Mouse (Mus musculus) stomach, postnatal 0 days (tissue): ENCODE data around the gene Wdr45. TPM values are rescaled to one million over a fixed set of nuclear protein-coding genes. Genes with fewer than 3 reads are reported as not detected.

Experiments
- ATAC-seq: fragments of 200-750 bp; cut with Nextera tagmentation; 2 replicates; pipeline ENCODE4 v1.8.0; 2017; ENCODE audit not compliant: low FRiP score, low TSS enrichment
- DNase-seq: peaks from one replicate; pipeline ENCODE4 v3.0.0-alpha.2; 2016; ENCODE audit warnings: low spot score
- H3K27ac ChIP-seq: fragments of 300-500 bp; sonication (generic); replicated peaks from 2 replicates; pipeline ENCODE4 v1.5.1; 2014; ENCODE audit warnings: mild to moderate bottlenecking, control low read depth
- H3K27me3 ChIP-seq: fragments of 300-500 bp; sonication (generic); 2 replicates; pipeline ENCODE4 v1.6.1; 2014; ENCODE audit warnings: low read length; ENCODE audit not compliant: control insufficient read depth, insufficient read depth
- H3K36me3 ChIP-seq: fragments of 300-500 bp; sonication (generic); 2 replicates; pipeline ENCODE4 v1.6.1; 2014; ENCODE audit warnings: low read length, mixed read lengths; ENCODE audit not compliant: control insufficient read depth, insufficient read depth
- H3K4me1 ChIP-seq: fragments of 300-500 bp; sonication (generic); replicated peaks from 2 replicates; pipeline ENCODE4 v1.6.1; 2014; ENCODE audit warnings: antibody characterized with exemption; ENCODE audit not compliant: control insufficient read depth, insufficient read depth
- H3K4me2 ChIP-seq: fragments of 300-500 bp; sonication (generic); replicated peaks from 2 replicates; pipeline ENCODE4 v1.6.1; 2014; ENCODE audit warnings: low read depth, mild to moderate bottlenecking, control low read depth, moderate library complexity
- H3K4me3 ChIP-seq: fragments of 300-500 bp; sonication (generic); 2 replicates; pipeline ENCODE4 v1.5.1; 2014; ENCODE audit warnings: low read depth, low read length, control low read depth
- H3K9ac ChIP-seq: fragments of 300-500 bp; sonication (generic); 2 replicates; pipeline ENCODE4 v1.6.1; 2014; ENCODE audit warnings: mild to moderate bottlenecking, low read length, control low read depth, mixed read lengths
- H3K9me3 ChIP-seq: fragments of 300-500 bp; sonication (generic); 2 replicates; pipeline ENCODE4 v1.6.1; 2016; ENCODE audit warnings: low read length; ENCODE audit not compliant: control insufficient read depth
- CTCF ChIP-seq: IDR thresholded peaks from 2 replicates; pipeline ENCODE4 v1.5.1; 2016; ENCODE audit warnings: antibody characterized with exemption, low read depth, mild to moderate bottlenecking, moderate library complexity
- EP300 ChIP-seq: optimal IDR thresholded peaks from 2 replicates; pipeline ENCODE3; 2016; ENCODE audit warnings: antibody characterized with exemption
- WGBS: fragments of 180-500 bp; shearing (Covaris S2); extraction: QIAGEN DNeasy Blood & Tissue Kit; methylation state at CpG from one replicate; pipeline ENCODE4 v1.1.7; 2014; 5-methylcytosine and 5-hydroxymethylcytosine counted together
- polyA plus RNA-seq: library from polyadenylated mRNA; unstranded; fragments of >200 nt; fragmentation: Nextera tagmentation; extraction: Ambion mirVana; gene quantifications from 2 replicates; pipeline ENCODE4 v1.2.1, GENCODE M21; 2015

The Wdr45 gene
- polyA plus RNA-seq, 1 experiment from 2014 or later: 30.3 TPM

- no peak for TF ChIP-seq EP300
- TF ChIP-seq CTCF: peak; percentile 71
- H3K36me3 ChIP-seq: no peaks in the 10 kb centered on the region
- H3K9me3 ChIP-seq: no peaks in the 10 kb centered on the region
- DNase-seq: peak; percentile 79
- no peaks in the 10 kb centered on the region for H3K4me1 ChIP-seq
- H3K9ac ChIP-seq: no peak overlapping the region
- ATAC-seq: peak; percentile 53; the same call in 1 of the 2 replicates
- 34% methylated on average over 19 of the region's 26 CpGs for WGBS
- H3K4me2 ChIP-seq: no peak overlapping the region
- H3K4me3 ChIP-seq: no peak overlapping the region
- H3K27me3 ChIP-seq: no peaks in the 10 kb centered on the region
- no peak overlapping the region for H3K27ac ChIP-seq
Observed at GRCm38 (mm10) chrX:7733571-7734156, 19.5 kb downstream of the Wdr45 start.

- DNase-seq (peak; percentile 88), ATAC-seq (peak; percentile 81)
- Histone ChIP-seq H3K36me3 (no peaks in the 10 kb centered on the region), H3K9me3 (no peaks in the 10 kb centered on the region), H3K4me1 (no peaks in the 10 kb centered on the region), H3K9ac (peak overlapping the region; percentile 38; the same call in 1 of the 2 replicates), H3K4me2 (peak overlapping the region; percentile 29; the same call in 1 of the 2 replicates), H3K4me3 (no peak overlapping the region), H3K27ac (peak overlapping the region; percentile 86), H3K27me3 (no peaks in the 10 kb centered on the region)
- 60% methylated on average over 13 of the region's 14 CpGs for WGBS
- TF ChIP-seq CTCF: no peak
- no peak for TF ChIP-seq EP300
Observed at GRCm38 (mm10) chrX:7739336-7740081, 25.4 kb downstream of the Wdr45 start.

- H3K9ac ChIP-seq: peak overlapping the region; percentile 38; the same call in 1 of the 2 replicates
- H3K9me3 ChIP-seq: no peaks in the 10 kb centered on the region
- H3K27me3 ChIP-seq: no peaks in the 10 kb centered on the region
- H3K4me3 ChIP-seq: peak overlapping the region; percentile 20
- no peak for TF ChIP-seq EP300
- TF ChIP-seq CTCF: no peak
- H3K4me1 ChIP-seq: no peaks in the 10 kb centered on the region
- no peaks in the 10 kb centered on the region for H3K36me3 ChIP-seq
- DNase-seq: peak; percentile 76
- peak; percentile 88 for ATAC-seq
- 38% methylated on average over 10 of the region's 10 CpGs for WGBS
- peak overlapping the region; percentile 86 for H3K27ac ChIP-seq
- peak overlapping the region; percentile 32 for H3K4me2 ChIP-seq
Observed at GRCm38 (mm10) chrX:7740082-7740819, 26.1 kb downstream of the Wdr45 start.

- no peak for DNase-seq
- H3K36me3 ChIP-seq: no peaks in the 10 kb centered on the region
- H3K27ac ChIP-seq: peak overlapping the region; percentile 86
- peak overlapping the region; percentile 23; the same call in 1 of the 2 replicates for H3K9ac ChIP-seq
- H3K9me3 ChIP-seq: no peaks in the 10 kb centered on the region
- peak overlapping the region; percentile 20 for H3K4me3 ChIP-seq
- TF ChIP-seq EP300 (no peak), CTCF (no peak)
- no peaks in the 10 kb centered on the region for H3K4me1 ChIP-seq
- 58% methylated on average over 5 of the region's 5 CpGs for WGBS
- no peaks in the 10 kb centered on the region for H3K27me3 ChIP-seq
- peak; percentile 37 for ATAC-seq
- H3K4me2 ChIP-seq: peak overlapping the region; percentile 32
Observed at GRCm38 (mm10) chrX:7741103-7741502, 27.0 kb downstream of the Wdr45 start.

- no peak for ATAC-seq
- 52% methylated on average over 5 of the region's 5 CpGs for WGBS
- no peak overlapping the region for H3K4me2 ChIP-seq
- H3K27ac ChIP-seq: no peak overlapping the region
- H3K9ac ChIP-seq: no peak overlapping the region
- DNase-seq: no peak
- no peaks in the 10 kb centered on the region for H3K9me3 ChIP-seq
- H3K27me3 ChIP-seq: no peaks in the 10 kb centered on the region
- H3K36me3 ChIP-seq: no peaks in the 10 kb centered on the region
- no peaks in the 10 kb centered on the region for H3K4me1 ChIP-seq
- no peak for TF ChIP-seq EP300
- peak; percentile 49 for TF ChIP-seq CTCF
- no peak overlapping the region for H3K4me3 ChIP-seq
Observed at GRCm38 (mm10) chrX:7743470-7743869, 29.3 kb downstream of the Wdr45 start.
